Mouse (Mus musculus) erythroblast, embryonic 14.5 days (primary cell): Measurements from ENCODE around the gene Vmn2r14. TPM values are rescaled to one million over a fixed set of nuclear protein-coding genes. Genes with fewer than 3 reads are reported as not detected.
"Not testable (repeated sequence)": the region's sequence is repeated elsewhere in the genome, so short reads cannot be mapped to it uniquely, and the experiment has no call there.

Experiments used
- H3K27me3 ChIP-seq: 2 replicates; pipeline ENCODE4 v1.6.1; 2012; ENCODE audit warnings: inconsistent platforms; ENCODE audit not compliant: control insufficient read depth
- H3K36me3 ChIP-seq: 2 replicates; pipeline ENCODE4 v1.6.1; 2012; ENCODE audit warnings: mild to moderate bottlenecking, inconsistent platforms; ENCODE audit not compliant: control insufficient read depth
- H3K4me1 ChIP-seq: 2 replicates; pipeline ENCODE4 v1.6.1; 2012; ENCODE audit warnings: inconsistent platforms; ENCODE audit not compliant: control insufficient read depth
- H3K4me3 ChIP-seq: replicated peaks from 2 replicates; pipeline ENCODE3; 2012; ENCODE audit warnings: moderate library complexity, mild to moderate bottlenecking, inconsistent platforms
- H3K9me3 ChIP-seq: 2 replicates; pipeline ENCODE4 v1.6.1; 2012; ENCODE audit warnings: low read length, inconsistent platforms, mixed read lengths; ENCODE audit not compliant: control insufficient read depth
- GATA1 ChIP-seq: IDR thresholded peaks from 2 replicates; pipeline ENCODE4 v1.6.1; 2012; ENCODE audit warnings: low read length, inconsistent platforms, mixed read lengths
- TAL1 ChIP-seq: IDR thresholded peaks from 3 replicates; pipeline ENCODE4 v1.6.1; 2012; ENCODE audit warnings: low read length, inconsistent platforms, mixed read lengths
- polyA plus RNA-seq: library from polyadenylated mRNA; stranded (reverse); fragments of >175 nt; gene quantifications from 2 replicates; pipeline ENCODE4 v1.2.3, GENCODE M21; 2012

Gene Vmn2r14
- not detected in 2 replicates for polyA plus RNA-seq

- Histone ChIP-seq H3K36me3 (no peaks in the 10 kb centered on the region), H3K9me3 (peaks cover 4% of the 10 kb centered on the region; the same call in 1 of the 2 replicates), H3K27me3 (no peaks in the 10 kb centered on the region), H3K4me3 (no peak within 1 kb of the TSS), H3K4me1 (no peaks in the 10 kb centered on the region)
- TF ChIP-seq GATA1 (no peak), TAL1 (no peak)
These were observed at the start of gene Vmn2r14 for GRCm38 (mm10) chr5:109224608-109225007. Vmn2r14 (minus strand) TSS chr5:109224708.

GRCm38 (mm10) chr5:109192099-109192498 lies 32.4 kb downstream of the Vmn2r14 start, which contains the start of gene Vmn2r13:
Vmn2r13 (minus strand) TSS chr5:109192199.
- H3K4me3 ChIP-seq, H3K9me3 ChIP-seq, H3K36me3 ChIP-seq, H3K4me1 ChIP-seq, H3K27me3 ChIP-seq: not testable (repeated sequence)

- H3K36me3 ChIP-seq, H3K27me3 ChIP-seq, H3K4me3 ChIP-seq, H3K4me1 ChIP-seq, H3K9me3 ChIP-seq: not testable (repeated sequence)
These were observed 57.7 kb downstream of the Vmn2r14 start for GRCm38 (mm10) chr5:109166851-109167250.

Other genes starting within 250 kb of the Vmn2r14 start
- 0.01 TPM in 1 of 2 replicates, not detected in the other for gene Vmn2r10, start 218.2 kb downstream of the Vmn2r14 start, polyA plus RNA-seq
- not detected in 2 replicates for gene Vmn2r11, start 165.1 kb downstream of the Vmn2r14 start, polyA plus RNA-seq
- not detected in 2 replicates for gene Vmn2r12, start 126.8 kb downstream of the Vmn2r14 start, polyA plus RNA-seq
- 0.01 TPM in 1 of 2 replicates, not detected in the other for gene Vmn2r13, start 32.5 kb downstream of the Vmn2r14 start, polyA plus RNA-seq
- not detected in 2 replicates for gene Vmn2r15, start 72.9 kb upstream of the Vmn2r14 start, polyA plus RNA-seq
- gene Vmn2r16, start 105.5 kb upstream of the Vmn2r14 start, polyA plus RNA-seq: not detected in 2 replicates
- gene Vmn2r17, start 195.0 kb upstream of the Vmn2r14 start, polyA plus RNA-seq: not detected in 2 replicates